Mouse (Mus musculus) liver, adult 2 months (tissue): ENCODE results near the gene Camkk1.

Experiments
- CTCF ChIP-seq: fragments of 200-500 bp; IDR thresholded peaks from 2 replicates; pipeline ENCODE4 v1.5.1; 2011; ENCODE audit warnings: low read depth, low read length, control low read depth
- POLR2A ChIP-seq: fragments of 200-500 bp; IDR thresholded peaks from 2 replicates; pipeline ENCODE4 v1.6.1; 2011; ENCODE audit warnings: low read length, control low read depth; ENCODE audit not compliant: insufficient read depth; ENCODE audit errors: extremely low read depth

- no peak for TF ChIP-seq POLR2A
- TF ChIP-seq CTCF: no peak
Measured at GRCm38 (mm10) chr11:72989044-72989443, 29.8 kb upstream of the Camkk1 start.
